In genomic region chr14:22808595-22809166, GRCm38 (mm10) we compare ENCODE assay signal across 8 mouse cellular contexts.
A peak's percentile ranks its signal among the peaks of the same experiment; 100 is the strongest.
DNase-seq lines count a peak whose midpoint lies in the region; ATAC-seq and TF ChIP-seq lines count a peak whose summit lies in the region.
"Had no signal": no experiment of that assay in that cellular context is flagged by ENCODE, and none has a peak within 500 bp of the region (broad histone marks: within the 10 kb centered on the region; RNA-seq: fewer than 3 reads in every experiment).

No protein-coding gene starts in this region.

- 48% methylated on average over 5 of the region's 5 CpGs for WGBS in heart, embryonic 16.5 days
- 36% methylated on average over 5 of the region's 5 CpGs for WGBS in limb, embryonic 14.5 days

- H3K27me3 ChIP-seq in heart, embryonic 16.5 days (ENCODE audit: control insufficient read depth, insufficient read depth, low read length), result no peaks in the 10 kb centered on the region
- no peaks in the 10 kb centered on the region for H3K27me3 ChIP-seq in limb, embryonic 14.5 days (ENCODE audit: control insufficient read depth, insufficient read depth, low read length)

- H3K4me1 ChIP-seq in heart, embryonic 16.5 days (ENCODE audit: control insufficient read depth, insufficient read depth, low read length), result peaks cover 10% of the 10 kb centered on the region
- H3K4me1 ChIP-seq in limb, embryonic 14.5 days (ENCODE audit: control insufficient read depth, insufficient read depth, low read length), result peaks cover 20% of the 10 kb centered on the region

- H3K4me3 ChIP-seq in heart, embryonic 16.5 days (ENCODE audit: low read length), result no peak overlapping the region
- H3K4me3 ChIP-seq in limb, embryonic 14.5 days (replicated peaks; ENCODE audit: low read length), result no peak overlapping the region

- no peaks in the 10 kb centered on the region for H3K9me3 ChIP-seq in heart, embryonic 16.5 days (replicated peaks; ENCODE audit: control insufficient read depth, low read length)
- H3K9me3 ChIP-seq in limb, embryonic 14.5 days (ENCODE audit: control insufficient read depth, low read length), result no peaks in the 10 kb centered on the region

- H3K9ac ChIP-seq in heart, embryonic 16.5 days (ENCODE audit: low read length), result no peak overlapping the region
- H3K9ac ChIP-seq in limb, embryonic 14.5 days (ENCODE audit: low read depth, low read length, severe bottlenecking), result no peak overlapping the region

- H3K27ac ChIP-seq in heart, embryonic 16.5 days (ENCODE audit: low read length), result no peak overlapping the region
- H3K27ac ChIP-seq in limb, embryonic 14.5 days (replicated peaks; ENCODE audit: low read depth, low read length), result no peak overlapping the region

- H3K36me3 ChIP-seq in heart, embryonic 16.5 days (ENCODE audit: control insufficient read depth, insufficient read depth), result no peaks in the 10 kb centered on the region
- H3K36me3 ChIP-seq in limb, embryonic 14.5 days (ENCODE audit: control insufficient read depth, insufficient read depth, low read length), result no peaks in the 10 kb centered on the region

- peak; percentile 52; the same call in 1 of the 2 replicates for ATAC-seq in heart, embryonic 16.5 days (replicated peaks; ENCODE audit: extremely low read depth, insufficient read depth, low FRiP score)
- ATAC-seq in limb, embryonic 14.5 days (ENCODE audit: low FRiP score, low read depth), result peak; percentile 37; the same call in 1 of the 2 replicates

- H3K4me2 ChIP-seq in heart, embryonic 16.5 days (ENCODE audit: low read depth, low read length), result no peak overlapping the region
- H3K4me2 ChIP-seq in limb, embryonic 14.5 days (replicated peaks; ENCODE audit: low read depth, low read length, severe bottlenecking), result no peak overlapping the region

- peak; percentile 14 for DNase-seq in testis, postnatal 14 days (ENCODE audit: low spot score)
- DNase-seq in testis, postnatal 10 days (ENCODE audit: low spot score), result no peak
- DNase-seq in limb, embryonic 14.5 days (ENCODE audit: low spot score), result no peak
- no peak for DNase-seq in liver
- DNase-seq in layer of hippocampus, adult 8-10 months (ENCODE audit: low spot score in 2 of 2), result no peak
- DNase-seq in cerebellum, adult 9-11 months, result no peak
- DNase-seq: cerebellum, adult 11-12 months had no signal

- TF ChIP-seq POLR2A in limb, embryonic 14.5 days (IDR thresholded peaks at IDR 0.05; ENCODE audit: borderline replicate concordance, extremely low read depth, insufficient read depth, insufficient read length), result no peak
